Mouse (Mus musculus) embryonic facial prominence, embryonic 12.5 days (tissue): ENCODE results near the gene Styx. TPM values are rescaled to one million over a fixed set of nuclear protein-coding genes. Genes with fewer than 3 reads are reported as not detected.
"Not testable (repeated sequence)": the region's sequence is repeated elsewhere in the genome, so short reads cannot be mapped to it uniquely, and the experiment has no call there.

ENCODE experiments used
- ATAC-seq: fragments of 200-750 bp; cut with Nextera tagmentation; 2 replicates; pipeline ENCODE4 v1.8.0; 2017; ENCODE audit not compliant: insufficient number of reproducible peaks, insufficient read depth, low FRiP score, low TSS enrichment
- H3K27ac ChIP-seq: fragments of 300-500 bp; sonication (generic); 2 replicates; pipeline ENCODE4 v1.5.1; 2016; ENCODE audit warnings: mild to moderate bottlenecking
- H3K27me3 ChIP-seq: fragments of 300-500 bp; sonication (generic); 2 replicates; pipeline ENCODE4 v1.6.1; 2016; ENCODE audit warnings: mild to moderate bottlenecking, moderate library complexity
- H3K36me3 ChIP-seq: fragments of 300-500 bp; sonication (generic); 2 replicates; pipeline ENCODE4 v1.6.1; 2016; ENCODE audit warnings: mild to moderate bottlenecking
- H3K4me1 ChIP-seq: fragments of 300-500 bp; sonication (generic); 2 replicates; pipeline ENCODE4 v1.6.1; 2016
- H3K4me2 ChIP-seq: fragments of 300-500 bp; sonication (generic); replicated peaks from 2 replicates; pipeline ENCODE4 v1.6.1; 2016; ENCODE audit warnings: mild to moderate bottlenecking, moderate library complexity
- H3K4me3 ChIP-seq: fragments of 300-500 bp; sonication (generic); 2 replicates; pipeline ENCODE4 v1.5.1; 2016; ENCODE audit warnings: mild to moderate bottlenecking
- H3K9ac ChIP-seq: fragments of 300-500 bp; sonication (generic); 2 replicates; pipeline ENCODE4 v1.6.1; 2016; ENCODE audit warnings: mild to moderate bottlenecking, moderate library complexity
- H3K9me3 ChIP-seq: fragments of 300-500 bp; sonication (generic); 2 replicates; pipeline ENCODE4 v1.6.1; 2016; ENCODE audit warnings: mild to moderate bottlenecking, moderate library complexity
- whole genome bisulfite sequencing: fragments of 180-500 bp; shearing (Covaris S2); methylation state at CpG from one replicate; pipeline ENCODE4 v1.1.7; 2016; 5-methylcytosine and 5-hydroxymethylcytosine counted together
- microRNA-seq: library from miRNA; unstranded; fragments of <30 nt; microRNA quantifications from one replicate; pipeline ENCODE4, GENCODE M21; 2017
- polyA plus RNA-seq: library from polyadenylated mRNA; unstranded; fragments of >200 nt; fragmentation: Nextera tagmentation; extraction: Ambion mirVana; gene quantifications from 2 replicates; pipeline ENCODE4 v1.2.1, GENCODE M21; 2016

Gene Styx
- polyA plus RNA-seq, 1 experiment from 2014 or later = 65.7 TPM

DNA sequence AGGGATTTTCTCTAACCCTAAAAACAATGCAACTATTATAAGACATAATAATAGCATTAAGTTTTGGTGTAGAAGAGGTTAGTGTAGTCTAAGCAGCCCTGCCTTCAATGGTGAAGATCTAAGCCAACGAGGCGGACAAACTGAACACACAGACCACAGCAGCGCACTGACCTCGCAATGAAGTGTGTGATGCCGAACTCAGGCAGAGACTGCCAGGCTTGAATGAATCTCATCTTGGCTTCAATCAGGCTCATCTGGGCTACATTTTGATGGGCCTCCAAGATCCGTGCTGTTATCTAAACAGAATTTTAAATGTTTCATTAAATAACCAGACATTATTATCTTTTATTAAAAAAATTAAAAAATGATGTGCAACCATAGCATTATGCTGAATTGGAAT lies 111.1 kb downstream of the Styx start:
- Histone ChIP-seq H3K4me3 (no peak overlapping the region), H3K4me2 (no peak overlapping the region), H3K36me3 (peaks cover 71% of the 10 kb centered on the region), H3K9me3 (no peaks in the 10 kb centered on the region), H3K27ac (no peak overlapping the region), H3K4me1 (peaks cover 26% of the 10 kb centered on the region), H3K9ac (no peak overlapping the region), H3K27me3 (no peaks in the 10 kb centered on the region)
- ATAC-seq = no peak
- WGBS = 87% methylated on average over 6 of the region's 6 CpGs

- H3K9me3 ChIP-seq = no peaks in the 10 kb centered on the region
- no peaks in the 10 kb centered on the region for H3K27me3 ChIP-seq
- no peak overlapping the region for H3K27ac ChIP-seq
- peaks cover 25% of the 10 kb centered on the region for H3K4me1 ChIP-seq
- no peak overlapping the region for H3K4me2 ChIP-seq
- H3K4me3 ChIP-seq = no peak overlapping the region
- H3K36me3 ChIP-seq = peaks cover 75% of the 10 kb centered on the region
- no peak overlapping the region for H3K9ac ChIP-seq
- 35% methylated on average over 6 of the region's 6 CpGs for whole genome bisulfite sequencing
- no peak for ATAC-seq
These were observed 111.5 kb downstream of the Styx start for GRCm38 (mm10) chr14:45462374-45462773.

DNA sequence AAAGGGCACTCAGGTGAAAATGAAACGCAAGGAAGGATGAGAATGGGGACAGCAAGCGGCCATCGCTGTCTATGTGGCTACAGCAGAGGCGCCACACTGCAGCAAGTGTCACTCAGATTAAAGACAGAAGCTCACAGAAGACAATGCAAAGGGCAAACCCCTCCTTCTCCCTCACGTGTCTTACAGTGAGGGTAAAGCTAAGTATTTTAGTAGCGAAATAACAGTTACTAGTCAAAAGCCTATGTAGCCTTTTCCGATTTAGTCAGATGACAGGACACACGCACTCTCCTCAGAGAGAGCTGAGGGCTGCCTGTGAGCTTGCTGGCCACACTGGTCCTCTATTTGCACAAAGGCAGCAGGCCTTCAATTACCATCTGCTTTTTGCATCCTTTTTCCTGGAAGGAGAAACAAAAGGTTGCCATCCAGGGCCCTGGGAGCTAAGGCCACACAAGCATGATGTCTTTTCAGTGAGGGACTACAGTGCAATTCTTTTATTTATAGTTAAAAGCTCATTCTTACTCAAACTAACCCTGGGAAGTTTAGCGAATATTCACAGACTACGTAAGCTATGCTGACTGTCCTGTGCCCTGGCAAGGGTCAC lies 112.1 kb downstream of the Styx start:
- Histone ChIP-seq H3K4me2 (no peak overlapping the region), H3K9ac (no peak overlapping the region), H3K4me1 (peaks cover 25% of the 10 kb centered on the region), H3K9me3 (no peaks in the 10 kb centered on the region), H3K27ac (peak overlapping the region; percentile 27; the same call in 1 of the 2 replicates), H3K36me3 (peaks cover 78% of the 10 kb centered on the region), H3K4me3 (no peak overlapping the region), H3K27me3 (no peaks in the 10 kb centered on the region)
- ATAC-seq = no peak
- WGBS = 59% methylated on average over 10 of the region's 10 CpGs

- H3K9ac ChIP-seq = no peak overlapping the region
- H3K4me3 ChIP-seq = no peak overlapping the region
- ATAC-seq = no peak
- H3K27me3 ChIP-seq = no peaks in the 10 kb centered on the region
- WGBS = 7% methylated on average over 10 of the region's 10 CpGs
- no peak overlapping the region for H3K4me2 ChIP-seq
- no peaks in the 10 kb centered on the region for H3K9me3 ChIP-seq
- H3K4me1 ChIP-seq = peaks cover 25% of the 10 kb centered on the region
- H3K36me3 ChIP-seq = peaks cover 74% of the 10 kb centered on the region
- peak overlapping the region; percentile 12; the same call in 1 of the 2 replicates for H3K27ac ChIP-seq
These were observed 112.7 kb downstream of the Styx start for GRCm38 (mm10) chr14:45463599-45463998.

- no peak for ATAC-seq
- no peak overlapping the region for H3K4me2 ChIP-seq
- H3K27me3 ChIP-seq = no peaks in the 10 kb centered on the region
- no peaks in the 10 kb centered on the region for H3K9me3 ChIP-seq
- H3K36me3 ChIP-seq = peaks cover 74% of the 10 kb centered on the region
- H3K27ac ChIP-seq = no peak overlapping the region
- peaks cover 25% of the 10 kb centered on the region for H3K4me1 ChIP-seq
- no peak overlapping the region for H3K9ac ChIP-seq
- H3K4me3 ChIP-seq = no peak overlapping the region
- WGBS = 60% methylated on average over 19 of the region's 19 CpGs
These were observed 113.4 kb downstream of the Styx start for GRCm38 (mm10) chr14:45464036-45465035.

GRCm38 (mm10) chr14:45466371-45466770 lies 115.5 kb downstream of the Styx start:
- not testable (repeated sequence) for H3K4me3 ChIP-seq, H3K4me2 ChIP-seq, H3K27ac ChIP-seq, ATAC-seq, H3K27me3 ChIP-seq, H3K9me3 ChIP-seq, H3K9ac ChIP-seq
- Histone ChIP-seq H3K4me1 (peaks cover 25% of the 10 kb centered on the region), H3K36me3 (peaks cover 76% of the 10 kb centered on the region)
- 91% methylated on average over 7 of the region's 8 CpGs for WGBS

DNA sequence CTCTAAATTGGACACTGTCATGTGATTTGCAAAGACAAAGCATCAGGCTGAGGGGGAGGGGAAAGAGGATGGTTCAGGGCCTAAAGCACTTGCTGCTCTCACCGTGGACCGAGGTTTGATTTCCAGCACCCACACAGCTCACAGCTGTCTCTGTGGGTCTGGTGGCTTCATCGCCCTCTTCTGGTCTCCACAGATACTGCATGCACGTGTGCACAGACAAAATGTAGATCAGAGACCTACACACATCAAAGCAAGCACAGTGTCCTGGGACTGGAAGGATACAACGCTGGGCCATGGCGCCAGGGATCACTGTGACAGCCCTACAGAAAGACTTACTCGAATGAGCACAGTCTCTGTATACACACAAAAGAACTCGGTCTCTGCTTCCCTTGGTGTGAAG lies 118.6 kb downstream of the Styx start:
- Histone ChIP-seq H3K9ac (no peak overlapping the region), H3K27ac (no peak overlapping the region), H3K36me3 (peaks cover 75% of the 10 kb centered on the region), H3K4me2 (no peak overlapping the region), H3K4me1 (peaks cover 4% of the 10 kb centered on the region; the same call in 1 of the 2 replicates), H3K9me3 (no peaks in the 10 kb centered on the region), H3K4me3 (no peak overlapping the region), H3K27me3 (no peaks in the 10 kb centered on the region)
- WGBS = 95% methylated on average over 8 of the region's 8 CpGs
- no peak for ATAC-seq

Small RNAs within 50 kb of the gene (microRNA-seq; reads per million reads assigned to microRNA genes)
- gene Gm25353 = not detected

Other genes with a start within 250 kb of the Styx start
- 5.5 and 5.8 TPM in 2 replicates for gene Gpr137c, start 131.4 kb upstream of the Styx start, polyA plus RNA-seq
- 18.4 and 21.4 TPM in 2 replicates for gene Txndc16, start 130.8 kb upstream of the Styx start, polyA plus RNA-seq
- gene Ero1l, start 32.3 kb upstream of the Styx start, polyA plus RNA-seq = 33.2 and 34.6 TPM in 2 replicates
- gene Psmc6, start 21.3 kb upstream of the Styx start, polyA plus RNA-seq = 185 TPM in 2 replicates
- 37.8 and 45.0 TPM in 2 replicates for gene Gnpnat1, start 53.8 kb downstream of the Styx start, polyA plus RNA-seq
- gene Fermt2, start 179.0 kb downstream of the Styx start, polyA plus RNA-seq = 95.6 and 111 TPM in 2 replicates